In the genomic region with DNA sequence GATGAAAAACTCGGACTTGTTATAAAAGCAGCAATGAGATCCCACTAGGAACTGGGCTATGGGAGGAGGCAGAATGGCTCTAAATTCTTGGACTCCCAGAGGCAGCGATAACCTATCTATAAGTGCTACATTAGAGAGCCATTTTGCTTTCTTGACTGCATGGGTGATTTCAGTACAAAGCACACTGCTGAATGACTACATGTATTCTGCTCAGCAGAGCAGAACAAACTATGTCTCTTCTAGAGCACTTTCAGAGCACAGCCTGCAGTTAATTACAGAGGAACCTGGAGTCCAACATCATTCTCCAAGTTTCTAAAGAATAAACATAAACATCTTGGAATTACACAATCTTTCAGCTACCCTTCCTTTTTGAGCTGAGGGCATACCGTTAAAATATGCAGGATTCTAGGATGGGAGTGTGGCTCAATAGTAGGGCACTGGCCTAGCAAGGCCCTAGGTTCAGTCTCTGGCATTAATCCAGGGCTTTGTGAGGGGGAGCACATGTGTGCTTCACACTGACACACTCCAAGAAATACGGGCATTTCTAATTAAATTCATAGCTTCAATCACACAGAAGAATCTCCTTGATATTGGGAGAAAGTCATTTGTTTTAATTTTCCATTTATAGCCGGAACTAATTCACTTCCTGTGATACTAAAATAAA, we compare ENCODE assay signal across 14 mouse cellular contexts. TPM values are rescaled to one million over a fixed set of nuclear protein-coding genes. Genes with fewer than 3 reads are reported as not detected.
A peak's percentile ranks its signal among the peaks of the same experiment; 100 is the strongest.
DNase-seq lines count a peak whose midpoint lies in the region; ATAC-seq and TF ChIP-seq lines count a peak whose summit lies in the region.
"Had no signal": no experiment of that assay in that cellular context is flagged by ENCODE, and none has a peak within 500 bp of the region (broad histone marks: within the 10 kb centered on the region; RNA-seq: fewer than 3 reads in every experiment).

No protein-coding gene starts in this region.

- 0 out of 2 replicates have a peak, but pooled peaks cover 21% of the 10 kb centered on the region for H3K36me3 ChIP-seq in embryonic facial prominence, embryonic 12.5 days
- H3K36me3 ChIP-seq in embryonic facial prominence, embryonic 10.5 days (replicated peaks) = peaks cover 37% of the 10 kb centered on the region
- 0 out of 2 replicates have a peak, but pooled peaks cover 6% of the 10 kb centered on the region for H3K36me3 ChIP-seq in lung, embryonic 15.5 days
- peaks cover 25% of the 10 kb centered on the region for H3K36me3 ChIP-seq in forebrain, embryonic 14.5 days (ENCODE audit: control insufficient read depth, insufficient read depth, low read length)
- peaks cover 15% of the 10 kb centered on the region for H3K36me3 ChIP-seq in midbrain, postnatal 0 days (ENCODE audit: insufficient read depth, low read length)

- no peaks in the 10 kb centered on the region for H3K9me3 ChIP-seq in embryonic facial prominence, embryonic 12.5 days
- H3K9me3 ChIP-seq in embryonic facial prominence, embryonic 10.5 days = no peaks in the 10 kb centered on the region
- no peaks in the 10 kb centered on the region for H3K9me3 ChIP-seq in lung, embryonic 15.5 days
- H3K9me3 ChIP-seq in forebrain, embryonic 14.5 days (replicated peaks; ENCODE audit: control insufficient read depth, low read length) = no peaks in the 10 kb centered on the region
- H3K9me3 ChIP-seq in midbrain, postnatal 0 days (ENCODE audit: low read length) = no peaks in the 10 kb centered on the region
- H3K9me3 ChIP-seq: heart, embryonic 13.5 days; liver, embryonic 12.5 days had no signal

- H3K27ac ChIP-seq in embryonic facial prominence, embryonic 12.5 days = 0 out of 2 replicates have a peak overlapping the region, but pooled peaks have one; percentile 17
- no peak overlapping the region; the same call in 1 of the 2 replicates for H3K27ac ChIP-seq in embryonic facial prominence, embryonic 10.5 days (replicated peaks)
- H3K27ac ChIP-seq in lung, embryonic 15.5 days = 0 out of 2 replicates have a peak overlapping the region, but pooled peaks have one; percentile 4
- H3K27ac ChIP-seq in forebrain, embryonic 14.5 days (ENCODE audit: low read depth, low read length) = peak overlapping the region; percentile 73
- peak overlapping the region; percentile 18; the same call in 1 of the 2 replicates for H3K27ac ChIP-seq in midbrain, postnatal 0 days (ENCODE audit: low read depth, low read length)
- H3K27ac ChIP-seq: heart, embryonic 13.5 days; liver, embryonic 12.5 days; macrophage had no signal

- no peak for TF ChIP-seq CTCF in midbrain, postnatal 0 days (IDR thresholded peaks at IDR 0.05)

- H3K27me3 ChIP-seq in embryonic facial prominence, embryonic 12.5 days = no peaks in the 10 kb centered on the region
- H3K27me3 ChIP-seq in embryonic facial prominence, embryonic 10.5 days (replicated peaks; ENCODE audit: low read depth, poor library complexity, severe bottlenecking) = no peaks in the 10 kb centered on the region
- H3K27me3 ChIP-seq in lung, embryonic 15.5 days = no peaks in the 10 kb centered on the region
- no peaks in the 10 kb centered on the region for H3K27me3 ChIP-seq in forebrain, embryonic 14.5 days (replicated peaks; ENCODE audit: control insufficient read depth, insufficient read depth, low read length)
- H3K27me3 ChIP-seq in midbrain, postnatal 0 days (ENCODE audit: insufficient read depth, low read length) = no peaks in the 10 kb centered on the region
- H3K27me3 ChIP-seq: heart, embryonic 13.5 days; liver, embryonic 12.5 days had no signal

- 66% methylated on average over 5 of the region's 5 CpGs for WGBS in embryonic facial prominence, embryonic 12.5 days
- 80% methylated on average over 5 of the region's 5 CpGs for WGBS in embryonic facial prominence, embryonic 10.5 days
- whole genome bisulfite sequencing in lung, embryonic 15.5 days = 65% methylated on average over 5 of the region's 5 CpGs
- 27% methylated on average over 5 of the region's 5 CpGs for WGBS in forebrain, embryonic 14.5 days
- 66% methylated on average over 5 of the region's 5 CpGs for WGBS in midbrain, postnatal 0 days

- 0 out of 2 replicates have a peak, but pooled peaks cover 16% of the 10 kb centered on the region for H3K4me1 ChIP-seq in embryonic facial prominence, embryonic 12.5 days
- H3K4me1 ChIP-seq in embryonic facial prominence, embryonic 10.5 days = peaks cover 30% of the 10 kb centered on the region
- H3K4me1 ChIP-seq in lung, embryonic 15.5 days = 0 out of 2 replicates have a peak, but pooled peaks cover 7% of the 10 kb centered on the region
- peaks cover 7% of the 10 kb centered on the region; the same call in 1 of the 2 replicates for H3K4me1 ChIP-seq in forebrain, embryonic 14.5 days (ENCODE audit: control insufficient read depth, insufficient read depth, low read length)
- H3K4me1 ChIP-seq in midbrain, postnatal 0 days (ENCODE audit: insufficient read depth, low read length) = no peaks in the 10 kb centered on the region

- H3K4me3 ChIP-seq in embryonic facial prominence, embryonic 12.5 days = no peak overlapping the region
- H3K4me3 ChIP-seq in embryonic facial prominence, embryonic 10.5 days = no peak overlapping the region
- no peak overlapping the region for H3K4me3 ChIP-seq in lung, embryonic 15.5 days
- H3K4me3 ChIP-seq in forebrain, embryonic 14.5 days (ENCODE audit: low read depth, low read length) = no peak overlapping the region
- no peak overlapping the region for H3K4me3 ChIP-seq in midbrain, postnatal 0 days (ENCODE audit: low read depth, low read length)
- H3K4me3 ChIP-seq: heart, embryonic 13.5 days; liver, embryonic 12.5 days had no signal

- DNase-seq in embryonic facial prominence, embryonic 10.5 days (ENCODE audit: low spot score) = no peak
- DNase-seq in lung, postnatal 10 days = no peak
- DNase-seq in forebrain, embryonic 14.5 days (ENCODE audit: low spot score) = peak; percentile 72
- DNase-seq in midbrain, postnatal 0 days (ENCODE audit: low spot score) = peak; percentile 32
- no peak for DNase-seq in c-Kit-positive CD71-positive TER-119-positive erythroid progenitor cells, embryonic 14.5 days (ENCODE audit: low spot score)
- DNase-seq in natural killer cell, adult 2 months (ENCODE audit: low spot score in 2 of 2) = no peak
- DNase-seq: adrenal gland, postnatal 14 days; gastrocnemius, postnatal 14 days; right cerebral cortex, adult 18-20 months had no signal

- H3K4me2 ChIP-seq in embryonic facial prominence, embryonic 12.5 days (replicated peaks) = no peak overlapping the region
- no peak overlapping the region for H3K4me2 ChIP-seq in lung, embryonic 15.5 days
- no peak overlapping the region for H3K4me2 ChIP-seq in forebrain, embryonic 14.5 days (ENCODE audit: low read length)
- no peak overlapping the region for H3K4me2 ChIP-seq in midbrain, postnatal 0 days (ENCODE audit: low read depth, low read length, poor library complexity, severe bottlenecking)
- H3K4me2 ChIP-seq: heart, embryonic 13.5 days; liver, embryonic 12.5 days had no signal

- ATAC-seq in embryonic facial prominence, embryonic 12.5 days (ENCODE audit: insufficient number of reproducible peaks, insufficient read depth, low FRiP score, low TSS enrichment) = no peak
- ATAC-seq in lung, embryonic 15.5 days (ENCODE audit: borderline replicate concordance, extremely low read depth, low FRiP score, low TSS enrichment) = no peak
- peak; percentile 63 for ATAC-seq in forebrain, embryonic 14.5 days
- no peak for ATAC-seq in midbrain, postnatal 0 days (ENCODE audit: low FRiP score)
- ATAC-seq: liver, embryonic 12.5 days had no signal

- H3K9ac ChIP-seq in embryonic facial prominence, embryonic 12.5 days = no peak overlapping the region
- H3K9ac ChIP-seq in lung, embryonic 15.5 days = no peak overlapping the region
- 0 out of 2 replicates have a peak overlapping the region, but pooled peaks have one; percentile 5 for H3K9ac ChIP-seq in forebrain, embryonic 14.5 days (ENCODE audit: low read length)
- no peak overlapping the region for H3K9ac ChIP-seq in midbrain, postnatal 0 days (replicated peaks; ENCODE audit: low read length, poor library complexity, severe bottlenecking)
- H3K9ac ChIP-seq: heart, embryonic 13.5 days; liver, embryonic 12.5 days had no signal

RNA-seq across cellular contexts. Expression of a gene that starts 26.7 kb away (rescaled TPM):
- polyA plus RNA-seq in embryonic facial prominence, embryonic 12.5 days (2016; fragmentation: Nextera tagmentation; extraction: Ambion mirVana) = 2.9 and 3.1 TPM in 2 replicates
- polyA plus RNA-seq in embryonic facial prominence, embryonic 10.5 days (2016; fragmentation: Nextera tagmentation; extraction: Ambion mirVana) = 1.7 and 1.8 TPM in 2 replicates
- polyA plus RNA-seq in lung, embryonic 15.5 days (2015; fragmentation: Nextera tagmentation; extraction: Ambion mirVana) = 3.5 and 5.3 TPM in 2 replicates
- 2.2 and 2.8 TPM in 2 replicates for polyA plus RNA-seq in forebrain, embryonic 14.5 days (2014; fragmentation: Nextera tagmentation; extraction: Ambion mirVana)
- 1.3 and 4.1 TPM in 2 replicates for total RNA-seq in midbrain, postnatal 0 days (2014; rRNA removed)
- 3.4 TPM in 2 replicates for polyA plus RNA-seq in midbrain, postnatal 0 days (2015; fragmentation: Nextera tagmentation; extraction: Ambion mirVana)

RNA-seq across cellular contexts. Expression of a gene that starts 58.3 kb away (rescaled TPM):
- polyA plus RNA-seq in embryonic facial prominence, embryonic 12.5 days (2016; fragmentation: Nextera tagmentation; extraction: Ambion mirVana) = 22.0 and 23.7 TPM in 2 replicates
- polyA plus RNA-seq in embryonic facial prominence, embryonic 10.5 days (2016; fragmentation: Nextera tagmentation; extraction: Ambion mirVana) = 21.4 and 23.9 TPM in 2 replicates
- 24.2 and 30.1 TPM in 2 replicates for polyA plus RNA-seq in lung, embryonic 15.5 days (2015; fragmentation: Nextera tagmentation; extraction: Ambion mirVana)
- polyA plus RNA-seq in forebrain, embryonic 14.5 days (2014; fragmentation: Nextera tagmentation; extraction: Ambion mirVana) = 15.3 and 22.4 TPM in 2 replicates
- total RNA-seq in midbrain, postnatal 0 days (2014; rRNA removed) = 26.0 and 29.6 TPM in 2 replicates
- polyA plus RNA-seq in midbrain, postnatal 0 days (2015; fragmentation: Nextera tagmentation; extraction: Ambion mirVana) = 15.2 and 18.2 TPM in 2 replicates

Comparison
In these comparisons a context has a peak if more than half of its experiments do, and no peak if none do; other contexts are left out.
1. DNase-seq: peak in forebrain, embryonic 14.5 days (single experiment) and midbrain, postnatal 0 days (single experiment); none in embryonic facial prominence, embryonic 10.5 days (single experiment), lung, postnatal 10 days (single experiment), c-Kit-positive CD71-positive TER-119-positive erythroid progenitor cells, embryonic 14.5 days (single experiment) and natural killer cell, adult 2 months (0 of 2).